Mouse (Mus musculus): ENCODE data around the gene Cd244a. TPM values are rescaled to one million over a fixed set of nuclear protein-coding genes. Genes with fewer than 3 reads are reported as not detected.

Gene Cd244a
- polyA plus RNA-seq, 1 experiment from 2014 or later = 0.12 TPM

GRCm38 (mm10) chr1:171629168-171629567 is 70.2 kb downstream of the Cd244a start:
- ATAC-seq (ENCODE audit: insufficient read depth, low FRiP score, low TSS enrichment) (no peak), DNase-seq (ENCODE audit: low spot score) (no peak)
- no peak overlapping the region for H3K9ac ChIP-seq (ENCODE audit: low read length)
- no peaks in the 10 kb centered on the region for H3K9me3 ChIP-seq (ENCODE audit: control insufficient read depth, low read length)
- H3K27ac ChIP-seq (ENCODE audit: low read depth, low read length) = no peak overlapping the region
- H3K27me3 ChIP-seq (ENCODE audit: control insufficient read depth, insufficient read depth, low read length) = no peaks in the 10 kb centered on the region
- 74% methylated on average over 6 of the region's 6 CpGs for WGBS
- H3K4me2 ChIP-seq (ENCODE audit: low read depth) = no peak overlapping the region
- no peak overlapping the region for H3K4me3 ChIP-seq (ENCODE audit: low read depth, low read length)
- no peaks in the 10 kb centered on the region for H3K36me3 ChIP-seq (ENCODE audit: control insufficient read depth, insufficient read depth, low read length)
- H3K4me1 ChIP-seq (ENCODE audit: control insufficient read depth, insufficient read depth, low read length) = no peaks in the 10 kb centered on the region

GRCm38 (mm10) chr1:171630041-171630440 is 71.0 kb downstream of the Cd244a start:
- Histone ChIP-seq H3K4me2 (ENCODE audit: low read depth) (no peak overlapping the region), H3K9ac (ENCODE audit: low read length) (no peak overlapping the region), H3K27me3 (ENCODE audit: control insufficient read depth, insufficient read depth, low read length) (no peaks in the 10 kb centered on the region), H3K36me3 (ENCODE audit: control insufficient read depth, insufficient read depth, low read length) (no peaks in the 10 kb centered on the region), H3K27ac (ENCODE audit: low read depth, low read length) (no peak overlapping the region), H3K9me3 (ENCODE audit: control insufficient read depth, low read length) (no peaks in the 10 kb centered on the region), H3K4me1 (ENCODE audit: control insufficient read depth, insufficient read depth, low read length) (no peaks in the 10 kb centered on the region), H3K4me3 (ENCODE audit: low read depth, low read length) (no peak overlapping the region)
- ATAC-seq (ENCODE audit: insufficient read depth, low FRiP score, low TSS enrichment) = no peak
- DNase-seq (ENCODE audit: low spot score) = no peak
- 81% methylated on average over 7 of the region's 7 CpGs for WGBS

- H3K4me1 ChIP-seq (ENCODE audit: control insufficient read depth, insufficient read depth, low read length) = no peaks in the 10 kb centered on the region
- H3K27ac ChIP-seq (ENCODE audit: low read depth, low read length) = no peak overlapping the region
- H3K9me3 ChIP-seq (ENCODE audit: control insufficient read depth, low read length) = no peaks in the 10 kb centered on the region
- no peak overlapping the region for H3K4me3 ChIP-seq (ENCODE audit: low read depth, low read length)
- WGBS = 99% methylated on average over 4 of the region's 4 CpGs
- no peaks in the 10 kb centered on the region for H3K27me3 ChIP-seq (ENCODE audit: control insufficient read depth, insufficient read depth, low read length)
- H3K4me2 ChIP-seq (ENCODE audit: low read depth) = no peak overlapping the region
- no peaks in the 10 kb centered on the region for H3K36me3 ChIP-seq (ENCODE audit: control insufficient read depth, insufficient read depth, low read length)
- H3K9ac ChIP-seq (ENCODE audit: low read length) = no peak overlapping the region
- DNase-seq (ENCODE audit: low spot score) (no peak), ATAC-seq (ENCODE audit: insufficient read depth, low FRiP score, low TSS enrichment) (no peak)
Measured at GRCm38 (mm10) chr1:171630912-171631311, 71.9 kb downstream of the Cd244a start.

GRCm38 (mm10) chr1:171631447-171631846 is 72.5 kb downstream of the Cd244a start:
- Histone ChIP-seq H3K4me1 (ENCODE audit: control insufficient read depth, insufficient read depth, low read length) (no peaks in the 10 kb centered on the region), H3K9ac (ENCODE audit: low read length) (no peak overlapping the region), H3K4me2 (ENCODE audit: low read depth) (no peak overlapping the region), H3K9me3 (ENCODE audit: control insufficient read depth, low read length) (no peaks in the 10 kb centered on the region), H3K27ac (ENCODE audit: low read depth, low read length) (no peak overlapping the region), H3K27me3 (ENCODE audit: control insufficient read depth, insufficient read depth, low read length) (no peaks in the 10 kb centered on the region), H3K36me3 (ENCODE audit: control insufficient read depth, insufficient read depth, low read length) (no peaks in the 10 kb centered on the region), H3K4me3 (ENCODE audit: low read depth, low read length) (no peak overlapping the region)
- DNase-seq (ENCODE audit: low spot score) (no peak), ATAC-seq (ENCODE audit: insufficient read depth, low FRiP score, low TSS enrichment) (no peak)
- 83% methylated on average over 2 of the region's 2 CpGs for WGBS

GRCm38 (mm10) chr1:171635696-171636095 is 76.7 kb downstream of the Cd244a start:
- no peak overlapping the region for H3K4me3 ChIP-seq (ENCODE audit: low read depth, low read length)
- H3K36me3 ChIP-seq (ENCODE audit: control insufficient read depth, insufficient read depth, low read length) = no peaks in the 10 kb centered on the region
- no peak for ATAC-seq (ENCODE audit: insufficient read depth, low FRiP score, low TSS enrichment)
- H3K9me3 ChIP-seq (ENCODE audit: control insufficient read depth, low read length) = no peaks in the 10 kb centered on the region
- no peak overlapping the region for H3K9ac ChIP-seq (ENCODE audit: low read length)
- H3K27ac ChIP-seq (ENCODE audit: low read depth, low read length) = no peak overlapping the region
- 64% methylated on average over 6 of the region's 6 CpGs for WGBS
- no peak overlapping the region for H3K4me2 ChIP-seq (ENCODE audit: low read depth)
- DNase-seq (ENCODE audit: low spot score) = no peak
- H3K27me3 ChIP-seq (ENCODE audit: control insufficient read depth, insufficient read depth, low read length) = no peaks in the 10 kb centered on the region
- H3K4me1 ChIP-seq (ENCODE audit: control insufficient read depth, insufficient read depth, low read length) = no peaks in the 10 kb centered on the region

GRCm38 (mm10) chr1:171637101-171637500 is 78.1 kb downstream of the Cd244a start:
- H3K4me2 ChIP-seq (ENCODE audit: low read depth) = no peak overlapping the region
- H3K4me1 ChIP-seq (ENCODE audit: control insufficient read depth, insufficient read depth, low read length) = no peaks in the 10 kb centered on the region
- no peaks in the 10 kb centered on the region for H3K27me3 ChIP-seq (ENCODE audit: control insufficient read depth, insufficient read depth, low read length)
- no peaks in the 10 kb centered on the region for H3K36me3 ChIP-seq (ENCODE audit: control insufficient read depth, insufficient read depth, low read length)
- DNase-seq (ENCODE audit: low spot score) (no peak), ATAC-seq (ENCODE audit: insufficient read depth, low FRiP score, low TSS enrichment) (no peak)
- H3K9me3 ChIP-seq (ENCODE audit: control insufficient read depth, low read length) = no peaks in the 10 kb centered on the region
- H3K27ac ChIP-seq (ENCODE audit: low read depth, low read length) = no peak overlapping the region
- WGBS = 89% methylated on average over 8 of the region's 8 CpGs
- no peak overlapping the region for H3K4me3 ChIP-seq (ENCODE audit: low read depth, low read length)
- no peak overlapping the region for H3K9ac ChIP-seq (ENCODE audit: low read length)

- H3K27me3 ChIP-seq (ENCODE audit: control insufficient read depth, insufficient read depth, low read length) = no peaks in the 10 kb centered on the region
- no peaks in the 10 kb centered on the region for H3K9me3 ChIP-seq (ENCODE audit: control insufficient read depth, low read length)
- WGBS = 78% methylated on average over 2 of the region's 2 CpGs
- no peak overlapping the region for H3K4me3 ChIP-seq (ENCODE audit: low read depth, low read length)
- no peaks in the 10 kb centered on the region for H3K36me3 ChIP-seq (ENCODE audit: control insufficient read depth, insufficient read depth, low read length)
- no peak overlapping the region for H3K27ac ChIP-seq (ENCODE audit: low read depth, low read length)
- no peaks in the 10 kb centered on the region for H3K4me1 ChIP-seq (ENCODE audit: control insufficient read depth, insufficient read depth, low read length)
- no peak overlapping the region for H3K9ac ChIP-seq (ENCODE audit: low read length)
- H3K4me2 ChIP-seq (ENCODE audit: low read depth) = no peak overlapping the region
- ATAC-seq (ENCODE audit: insufficient read depth, low FRiP score, low TSS enrichment) = no peak
- no peak for DNase-seq (ENCODE audit: low spot score)
Measured at GRCm38 (mm10) chr1:171638686-171639085, 79.7 kb downstream of the Cd244a start.

GRCm38 (mm10) chr1:171640796-171641195 is 81.8 kb downstream of the Cd244a start:
- Histone ChIP-seq H3K4me3 (ENCODE audit: low read depth, low read length) (no peak overlapping the region), H3K9ac (ENCODE audit: low read length) (no peak overlapping the region), H3K4me2 (ENCODE audit: low read depth) (no peak overlapping the region), H3K36me3 (ENCODE audit: control insufficient read depth, insufficient read depth, low read length) (no peaks in the 10 kb centered on the region), H3K4me1 (ENCODE audit: control insufficient read depth, insufficient read depth, low read length) (no peaks in the 10 kb centered on the region), H3K27me3 (ENCODE audit: control insufficient read depth, insufficient read depth, low read length) (no peaks in the 10 kb centered on the region), H3K9me3 (ENCODE audit: control insufficient read depth, low read length) (no peaks in the 10 kb centered on the region), H3K27ac (ENCODE audit: low read depth, low read length) (no peak overlapping the region)
- ATAC-seq (ENCODE audit: insufficient read depth, low FRiP score, low TSS enrichment) (no peak), DNase-seq (ENCODE audit: low spot score) (no peak)
- 90% methylated on average over 6 of the region's 6 CpGs for WGBS

- H3K9ac ChIP-seq (ENCODE audit: low read length) = no peak overlapping the region
- no peak for DNase-seq (ENCODE audit: low spot score)
- no peak overlapping the region for H3K4me3 ChIP-seq (ENCODE audit: low read depth, low read length)
- no peaks in the 10 kb centered on the region for H3K36me3 ChIP-seq (ENCODE audit: control insufficient read depth, insufficient read depth, low read length)
- H3K4me1 ChIP-seq (ENCODE audit: control insufficient read depth, insufficient read depth, low read length) = no peaks in the 10 kb centered on the region
- no peaks in the 10 kb centered on the region for H3K9me3 ChIP-seq (ENCODE audit: control insufficient read depth, low read length)
- no peaks in the 10 kb centered on the region for H3K27me3 ChIP-seq (ENCODE audit: control insufficient read depth, insufficient read depth, low read length)
- no peak overlapping the region for H3K27ac ChIP-seq (ENCODE audit: low read depth, low read length)
- WGBS = 83% methylated on average over 7 of the region's 7 CpGs
- ATAC-seq (ENCODE audit: insufficient read depth, low FRiP score, low TSS enrichment) = no peak
- no peak overlapping the region for H3K4me2 ChIP-seq (ENCODE audit: low read depth)
Measured at GRCm38 (mm10) chr1:171643612-171644011, 84.6 kb downstream of the Cd244a start.
